Mouse (Mus musculus) MEL (cell line): ENCODE measurements around the gene Krtap28-13.

Source experiments
- EP300 ChIP-seq, 2 experiments: IDR thresholded peaks; 2 replicates each; pipeline ENCODE4 v1.6.1; 2011; ENCODE audit warnings: improper control_type of control experiment in 2 of 2, low read length in 2 of 2, low read depth in 1 of 2, mild to moderate bottlenecking in 1 of 2
- POLR2A ChIP-seq, 2 experiments: IDR thresholded peaks; 2 replicates each; pipeline ENCODE4 v1.6.1; 2011 to 2012; ENCODE audit warnings: low read length in 2 of 2, mild to moderate bottlenecking in 2 of 2, control low read depth in 1 of 2, improper control_type of control experiment in 1 of 2, low read depth in 1 of 2, moderate library complexity in 1 of 2; ENCODE audit not compliant: control insufficient read depth in 1 of 2, insufficient read depth in 1 of 2, poor library complexity in 1 of 2
- ZMIZ1 ChIP-seq: IDR thresholded peaks from 2 replicates; pipeline ENCODE4 v1.6.1; 2012; ENCODE audit warnings: low read depth, mild to moderate bottlenecking, inconsistent platforms, low read length, improper control_type of control experiment, moderate library complexity
- ZNF384 ChIP-seq: IDR thresholded peaks from 2 replicates; pipeline ENCODE4 v1.6.1; 2012; ENCODE audit warnings: low read depth, mild to moderate bottlenecking, inconsistent platforms, low read length, improper control_type of control experiment

DNA sequence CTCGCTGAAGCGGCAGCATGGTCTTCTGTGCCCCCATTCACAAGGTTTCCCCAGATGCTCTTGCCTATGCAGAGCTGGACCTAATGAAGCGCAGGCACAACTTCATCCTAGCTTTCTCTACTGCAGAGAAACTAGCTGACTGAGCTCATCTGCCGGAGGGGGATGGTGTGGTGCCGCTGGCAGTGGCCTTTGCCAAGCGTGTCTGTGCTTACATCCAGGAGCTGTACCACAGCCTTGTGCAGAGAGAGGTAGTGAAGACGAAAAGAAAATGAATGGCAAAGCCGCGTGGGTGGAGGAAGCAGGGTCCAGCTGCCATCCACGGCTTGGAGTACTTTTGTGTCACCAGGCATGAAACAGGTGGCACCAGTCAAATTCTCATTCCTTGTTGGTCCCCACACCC is 6.5 kb downstream of the Krtap28-13 start:
- no peak for TF ChIP-seq ZMIZ1
- no peak for TF ChIP-seq ZNF384
- TF ChIP-seq POLR2A (IDR thresholded peaks at IDR 0.05; ENCODE audit: control insufficient read depth in 1 of 2, insufficient read depth in 1 of 2, low read depth in 1 of 2, low read length in 2 of 2, poor library complexity in 1 of 2), result no peak
- TF ChIP-seq EP300 (IDR thresholded peaks at IDR 0.05; ENCODE audit: low read depth in 1 of 2, low read length in 2 of 2), result no peak
